Mouse (Mus musculus) hematopoietic stem cell, adult 5-6 weeks (primary cell): ENCODE measurements around the gene Hormad2. TPM values are rescaled to one million over a fixed set of nuclear protein-coding genes. Genes with fewer than 3 reads are reported as not detected.

ENCODE experiments used
- ATAC-seq, 2 experiments: fragments of 125-278 bp in 1 of 2; replicated peaks in 1 of 2; 2 replicates each; pipeline ENCODE4 v1.8.0; 2016 to 2017; ENCODE audit warnings: inconsistent platforms in 2 of 2, mild to moderate bottlenecking in 2 of 2, moderate number of reproducible peaks in 2 of 2, low read depth in 1 of 2, moderate TSS enrichment in 1 of 2; ENCODE audit not compliant: low FRiP score in 2 of 2, poor library complexity in 2 of 2, severe bottlenecking in 2 of 2, insufficient read depth in 1 of 2, low TSS enrichment in 1 of 2
- total RNA-seq: library from RNA; stranded (forward); fragments of 172-1452, 232-1000 nt; gene quantifications from 2 replicates; pipeline ENCODE4 v1.2.3, GENCODE M21; 2017

Hormad2 gene
- total RNA-seq, 1 experiment from 2014 or later, result 0.79 TPM

DNA sequence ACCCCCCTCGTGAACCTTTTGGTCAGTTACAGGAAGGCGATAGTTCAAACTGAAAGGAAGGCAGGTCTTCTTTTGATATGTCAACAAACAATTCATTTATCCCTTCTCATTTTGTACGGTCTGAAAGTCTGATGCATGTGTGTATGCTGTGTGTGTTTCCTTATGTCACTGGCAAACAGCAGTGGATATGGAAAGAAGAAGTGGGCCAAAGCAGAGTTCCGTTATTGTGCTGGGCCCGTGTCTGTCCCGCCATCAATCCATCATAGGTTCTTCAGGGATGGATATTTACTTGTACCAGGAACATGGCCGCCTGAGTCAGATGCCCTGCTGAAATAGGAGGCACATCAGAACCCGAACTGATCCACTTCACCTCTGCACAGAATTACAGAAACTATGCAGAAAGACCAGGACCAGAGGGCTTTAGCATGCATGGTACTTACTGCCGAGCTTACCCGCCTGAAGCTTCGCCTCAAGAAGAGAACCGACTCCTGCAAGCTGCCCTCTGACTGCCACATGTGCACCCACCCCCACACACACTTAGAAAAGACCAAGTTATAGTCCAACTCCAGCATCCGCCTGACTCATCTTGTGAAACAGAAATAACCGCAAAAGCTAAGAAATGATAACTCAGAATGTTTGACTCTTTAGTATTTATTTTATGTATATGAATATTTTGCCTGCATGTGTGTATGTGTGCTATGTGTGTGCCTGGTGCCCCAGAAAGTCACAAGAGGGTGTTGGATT lies 121.5 kb downstream of the Hormad2 start:
- ATAC-seq, result no peak

DNA sequence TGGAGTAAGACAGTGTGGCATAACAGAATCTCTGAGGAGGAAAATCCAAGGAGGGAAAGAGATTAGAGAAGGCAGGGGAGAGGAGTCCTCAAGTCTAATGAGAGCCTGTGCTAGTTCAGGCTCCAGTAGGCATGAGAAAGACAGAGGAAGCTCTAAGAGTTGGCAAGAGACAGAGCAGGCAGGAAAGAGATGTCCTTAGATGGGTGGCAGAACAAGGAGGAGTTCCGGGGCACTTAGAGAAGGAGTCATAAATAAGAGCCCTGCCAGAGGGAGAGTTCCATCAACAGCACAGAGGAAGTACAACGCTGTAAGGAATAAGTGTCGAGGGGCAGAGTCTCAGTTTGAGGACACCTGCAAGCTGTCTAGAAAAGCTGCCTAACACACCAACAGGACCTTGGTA lies 122.9 kb downstream of the Hormad2 start:
- ATAC-seq, result no peak

DNA sequence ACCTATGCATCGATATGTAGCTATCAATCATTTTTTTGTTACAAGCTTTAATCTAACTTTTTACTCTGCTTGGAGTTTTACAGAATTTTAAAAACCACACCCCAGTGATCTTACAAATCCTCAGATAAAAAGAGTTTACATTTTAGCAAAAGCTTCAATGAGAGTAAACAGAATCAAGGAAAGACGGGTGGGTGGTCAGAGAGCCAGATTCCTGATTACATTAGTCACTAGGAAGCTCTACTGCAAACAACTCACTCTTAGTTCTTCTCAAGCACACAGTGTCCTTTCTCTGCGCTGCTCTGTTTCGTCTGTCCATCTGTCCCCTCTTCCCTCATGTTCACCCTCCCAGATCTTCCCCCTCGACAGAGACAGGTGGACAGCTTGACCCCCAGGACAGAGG lies 123.6 kb downstream of the Hormad2 start:
- no peak for ATAC-seq

DNA sequence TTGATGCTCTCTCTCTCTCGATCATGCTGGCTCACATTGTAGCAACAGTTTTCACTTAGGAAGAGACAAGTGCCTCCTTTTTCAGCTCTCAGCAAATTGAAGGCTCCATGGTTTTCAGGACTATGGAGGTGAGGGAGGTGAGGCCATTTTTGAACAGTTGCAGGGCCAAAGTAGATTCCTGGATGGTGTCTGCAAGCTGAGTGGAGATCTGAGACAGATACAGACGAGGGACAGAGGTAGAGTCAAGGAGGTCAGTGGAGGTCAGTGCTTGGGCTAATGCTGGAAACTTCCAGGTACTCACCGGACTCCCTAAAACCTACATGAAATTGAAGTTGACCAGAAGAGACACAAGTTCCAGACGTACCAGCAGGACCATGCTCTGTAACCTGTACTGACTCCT lies 128.7 kb downstream of the Hormad2 start:
- ATAC-seq, result no peak; a peak in 1 of 4 replicates

DNA sequence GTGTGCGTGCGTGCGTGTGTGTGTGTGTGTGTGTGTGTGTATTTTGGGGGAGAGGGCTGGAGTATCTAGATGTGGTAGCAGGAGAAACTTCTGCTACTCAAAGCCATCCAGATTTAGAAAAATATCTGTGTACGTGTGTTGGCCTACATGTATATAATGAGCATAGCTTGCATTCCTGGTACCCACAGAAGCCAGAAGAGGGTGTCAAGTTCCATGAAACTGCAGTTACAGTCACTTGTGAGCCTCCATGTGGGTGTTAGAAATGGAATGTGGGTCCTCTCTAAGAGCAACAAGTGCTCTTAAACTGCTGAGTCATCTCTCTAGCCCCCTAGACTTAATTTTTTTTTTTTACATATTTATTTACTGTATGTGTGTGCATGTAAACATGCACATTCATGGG lies 130.6 kb downstream of the Hormad2 start:
- no peak for ATAC-seq

DNA sequence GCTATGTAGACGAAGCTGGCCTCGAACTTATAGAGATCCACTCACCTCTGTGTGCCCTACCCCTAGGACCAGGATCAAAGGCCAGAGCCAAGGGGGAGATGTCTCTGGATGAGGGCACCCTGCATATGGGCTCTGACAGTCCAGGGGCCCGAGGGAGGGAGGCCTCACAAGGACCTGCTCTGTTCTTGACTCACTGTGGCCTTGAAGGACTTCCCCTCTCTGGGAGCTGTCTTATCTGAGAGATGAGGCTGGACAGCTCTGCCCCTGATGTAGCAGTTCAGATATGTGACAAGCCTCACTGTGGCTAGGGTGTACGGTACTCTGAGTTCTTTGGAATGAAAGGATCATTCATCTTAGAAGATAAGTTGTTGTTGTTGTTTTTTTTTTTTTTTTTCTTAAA lies 131.3 kb downstream of the Hormad2 start:
- no peak for ATAC-seq

DNA sequence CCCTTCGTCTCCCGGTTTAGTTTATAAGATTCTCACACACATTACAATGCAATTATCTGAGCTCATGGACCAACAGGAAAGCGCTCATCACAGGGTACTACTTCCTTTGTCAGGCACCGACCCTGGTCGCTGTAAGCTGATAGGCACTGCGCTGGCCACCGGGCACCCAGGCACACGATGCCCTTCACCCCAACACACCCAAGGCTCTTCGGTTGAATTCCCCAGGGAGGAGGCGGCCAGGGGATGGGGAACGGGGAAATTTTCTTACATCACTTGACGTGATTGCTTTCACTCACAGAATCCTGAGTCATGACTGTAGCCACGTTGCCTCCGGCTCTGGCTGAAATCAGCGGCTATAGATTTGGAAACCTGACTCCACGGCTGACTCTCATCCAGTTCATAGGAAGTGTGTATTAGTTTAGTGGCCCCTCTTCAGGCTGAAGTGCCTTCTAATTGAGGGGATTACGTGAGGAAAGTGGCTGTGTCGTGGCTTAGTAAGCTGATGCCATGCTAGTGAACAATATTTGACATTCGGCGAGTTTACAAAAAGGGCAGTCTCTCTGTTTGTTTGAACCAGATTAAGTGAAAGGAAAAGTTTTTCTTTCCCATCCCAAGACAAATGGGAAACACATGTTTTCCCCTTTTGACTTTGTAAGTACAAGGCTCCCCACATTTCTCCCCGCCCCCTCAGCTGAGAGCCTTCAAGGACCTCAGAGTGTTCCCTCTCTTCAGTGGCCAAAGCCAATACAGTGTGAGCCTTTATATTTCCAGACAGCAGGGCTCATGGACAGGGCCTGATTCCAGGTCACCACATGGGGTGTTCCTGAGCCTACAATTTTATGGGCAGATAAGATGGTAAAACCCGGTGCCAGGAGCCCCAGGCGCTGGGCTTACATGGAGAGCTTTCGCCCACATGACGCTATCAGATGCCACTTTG lies 132.1 kb downstream of the Hormad2 start:
- ATAC-seq, result no peak

DNA sequence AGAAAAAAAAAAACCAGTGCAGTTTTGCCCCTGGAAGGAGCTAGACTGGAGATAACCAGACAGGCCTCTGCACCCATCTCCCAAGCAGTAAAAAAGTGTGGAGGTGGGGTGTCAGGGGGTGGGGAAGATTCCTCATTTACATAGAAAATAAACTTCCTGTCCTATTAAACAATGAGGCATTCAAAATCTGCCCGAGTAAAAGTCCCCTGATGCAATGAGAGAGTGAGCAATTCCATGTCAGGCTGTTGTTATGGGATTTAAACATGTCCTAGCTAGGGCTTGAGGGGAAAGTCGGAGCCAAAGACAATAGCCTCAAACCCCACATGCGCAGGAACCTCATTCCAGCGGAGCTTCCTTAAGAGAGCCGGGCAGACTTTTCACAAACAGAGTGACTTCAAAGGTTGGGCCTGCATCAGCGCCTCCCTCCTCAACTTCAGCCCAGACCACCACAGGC lies 132.8 kb downstream of the Hormad2 start:
- ATAC-seq, result no peak

DNA sequence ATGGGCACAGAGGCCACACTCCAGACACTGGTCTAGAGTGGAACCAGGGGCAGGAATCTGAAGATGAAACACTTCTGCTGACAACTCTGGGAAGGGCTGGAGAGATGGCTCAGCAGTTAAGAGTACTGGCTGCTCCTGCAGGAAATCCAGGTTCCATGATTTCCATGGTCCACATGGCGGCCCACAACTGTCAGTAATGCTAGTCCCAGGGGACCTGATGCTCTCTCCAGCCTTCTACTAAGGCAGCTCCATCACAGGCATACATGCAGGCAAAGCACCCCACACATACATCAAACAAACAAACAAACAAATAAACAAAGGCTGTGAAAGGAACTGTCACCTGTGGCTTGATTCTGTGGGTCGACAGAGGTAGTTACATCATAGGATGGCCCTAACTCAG lies 134.8 kb downstream of the Hormad2 start:
- ATAC-seq, result no peak

DNA sequence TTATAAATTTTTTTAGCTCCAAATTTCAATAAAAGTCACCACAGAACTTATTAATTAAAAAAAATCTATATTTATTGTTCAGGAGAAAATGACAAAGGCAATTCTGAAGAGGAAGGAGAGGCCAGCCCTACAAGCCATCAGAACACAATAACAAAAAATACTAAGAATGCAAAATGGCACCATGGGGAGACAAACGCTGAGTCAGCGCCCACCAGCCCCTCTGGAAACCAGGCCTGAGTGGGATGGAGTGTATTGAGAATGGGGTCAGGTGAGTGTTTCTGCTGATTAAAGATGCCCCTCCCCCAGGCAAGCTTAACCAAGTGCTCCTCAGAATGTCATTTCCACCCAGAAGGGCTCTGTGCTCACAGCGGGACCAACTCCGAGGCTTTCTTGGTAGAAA lies 135.8 kb downstream of the Hormad2 start:
- no peak for ATAC-seq

DNA sequence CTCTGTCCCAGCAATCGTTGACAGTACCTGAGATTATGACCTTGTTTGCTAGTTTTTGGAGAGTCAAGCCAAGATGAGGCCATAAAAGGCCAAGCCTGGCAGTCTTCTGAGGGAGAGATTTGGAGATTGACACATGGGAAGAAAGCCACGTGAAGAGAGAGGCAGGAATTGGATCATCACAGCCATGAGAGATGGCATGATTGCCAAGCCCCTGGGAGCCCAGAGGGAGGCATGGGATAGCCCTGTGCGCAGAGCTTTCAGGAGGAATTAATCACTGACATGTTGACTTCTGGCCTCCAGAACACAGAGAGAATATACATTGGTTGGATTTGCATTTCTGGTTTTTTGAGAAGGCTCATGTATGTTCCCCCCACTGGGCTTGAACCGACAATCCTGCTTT lies 136.7 kb downstream of the Hormad2 start:
- ATAC-seq, result no peak

DNA sequence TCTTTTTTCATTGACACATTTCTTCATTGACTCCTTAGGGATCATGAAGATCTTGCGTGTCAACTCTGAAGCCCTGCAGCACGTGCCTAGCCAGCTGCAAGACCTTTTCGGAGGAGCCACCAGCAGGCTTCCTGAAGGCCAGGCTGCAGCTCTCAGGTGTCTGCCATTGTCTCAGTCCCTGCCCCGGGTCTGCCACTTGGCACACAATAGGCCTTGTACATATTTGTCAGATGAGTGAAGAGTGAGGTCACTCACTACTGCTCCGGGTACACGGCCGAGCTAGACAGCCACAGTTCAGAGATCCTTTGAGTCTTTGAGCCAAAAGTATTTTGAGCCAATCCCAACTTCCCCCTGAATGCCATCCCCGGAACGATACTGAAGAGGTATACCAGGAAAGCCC lies 137.9 kb downstream of the Hormad2 start:
- no peak for ATAC-seq

DNA sequence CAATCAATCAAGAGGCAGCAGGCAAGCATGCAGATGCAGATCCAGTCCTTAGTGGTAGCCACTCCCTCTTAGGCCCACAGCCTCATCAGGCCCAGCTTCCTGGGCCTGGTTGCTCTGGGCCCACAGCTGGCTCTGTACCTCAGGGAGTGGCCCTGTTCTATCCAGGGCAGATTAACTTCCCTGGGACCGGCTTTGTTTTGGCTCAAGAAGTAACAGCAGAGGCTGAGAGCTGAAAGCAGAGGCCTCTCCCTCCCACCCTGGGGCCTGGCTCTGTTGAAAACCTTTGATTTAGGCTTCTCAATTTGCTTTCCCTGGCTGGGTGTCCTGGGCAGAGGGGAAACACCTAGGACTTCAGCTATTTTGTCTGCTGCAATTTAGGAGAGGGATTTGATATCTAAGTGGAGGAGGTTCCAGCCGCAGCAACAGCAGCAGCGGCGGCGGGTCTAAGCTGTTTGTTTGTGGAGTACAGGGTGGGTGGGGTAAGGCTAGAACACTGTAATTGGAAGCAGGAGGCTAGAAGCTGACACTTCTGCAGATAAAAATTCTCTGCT lies 138.5 kb downstream of the Hormad2 start:
- no peak for ATAC-seq

DNA sequence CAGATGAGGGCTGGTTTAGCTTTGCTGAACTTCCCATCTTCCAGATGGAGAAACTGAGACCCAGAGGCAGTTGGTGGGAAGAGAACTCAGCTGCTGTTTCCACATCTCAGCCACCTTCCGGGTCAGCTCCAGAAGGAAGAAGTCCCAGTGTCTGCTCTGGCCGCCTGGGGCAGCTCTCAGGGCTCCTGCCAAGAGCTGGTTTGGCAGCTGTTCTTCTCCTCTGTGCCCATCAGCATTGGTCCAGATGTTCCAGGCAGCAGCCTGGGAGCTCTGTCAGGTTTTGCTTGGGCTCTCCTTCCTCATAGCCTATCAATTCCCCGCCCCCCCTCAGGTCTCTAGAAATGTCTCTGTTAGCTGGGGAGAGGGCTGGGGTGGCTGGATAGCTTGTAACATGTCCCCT lies 140.2 kb downstream of the Hormad2 start:
- ATAC-seq, result no peak

DNA sequence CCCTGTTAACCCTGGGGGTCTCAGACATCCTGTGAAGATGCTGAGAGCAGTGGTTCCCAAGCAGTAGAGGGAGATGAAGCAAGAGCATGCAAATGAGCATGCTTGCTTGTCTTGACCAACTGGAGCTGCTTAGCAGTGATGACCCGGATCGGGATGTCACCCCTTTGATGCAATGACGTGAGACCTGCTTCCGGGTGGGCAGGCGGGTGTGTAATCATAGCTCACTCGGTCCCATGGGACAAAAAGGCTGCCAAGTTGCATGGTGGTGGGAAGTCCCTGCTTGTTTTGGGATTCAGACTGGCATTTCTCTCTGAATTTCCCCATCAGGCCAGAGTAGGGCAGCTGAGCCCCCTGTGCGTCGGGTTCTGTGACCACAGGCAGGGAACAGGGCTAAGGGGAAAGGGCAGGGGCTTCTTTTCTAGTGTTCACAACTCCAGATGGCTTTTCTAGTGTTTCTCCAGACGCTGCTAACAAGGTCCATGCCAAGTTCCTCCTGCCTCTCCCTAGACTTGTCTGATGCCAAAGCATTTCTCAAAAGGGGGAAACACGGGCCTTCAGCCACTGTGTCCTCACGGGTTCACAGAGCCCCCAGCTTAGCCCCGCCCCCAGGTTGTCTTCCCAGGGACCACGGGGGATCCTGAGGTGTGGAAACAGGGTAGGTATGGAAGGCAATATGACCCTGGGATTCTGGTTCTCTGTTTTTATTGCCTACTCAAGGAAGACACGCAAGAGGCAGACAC lies 141.0 kb downstream of the Hormad2 start:
- ATAC-seq, result no peak

DNA sequence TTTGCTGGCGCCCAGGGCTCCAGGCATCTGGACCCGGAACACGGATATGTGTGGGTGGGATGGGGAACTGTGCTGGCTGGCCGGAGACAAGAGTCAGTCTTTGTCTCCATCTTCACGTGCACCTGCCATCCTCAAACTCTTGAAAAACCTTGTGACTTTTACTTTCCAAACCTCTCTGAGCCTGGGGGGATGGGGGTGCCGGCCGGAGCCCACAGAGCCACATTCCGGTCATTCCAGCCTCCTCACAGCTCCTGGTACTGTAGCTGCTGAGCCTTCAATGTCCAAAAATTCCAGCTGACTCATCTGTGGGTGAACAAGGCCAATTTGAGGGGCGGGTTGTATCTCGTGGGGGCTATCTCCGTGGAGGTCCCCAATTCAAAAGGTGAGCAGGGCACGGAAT lies 141.7 kb downstream of the Hormad2 start:
- ATAC-seq, result no peak

DNA sequence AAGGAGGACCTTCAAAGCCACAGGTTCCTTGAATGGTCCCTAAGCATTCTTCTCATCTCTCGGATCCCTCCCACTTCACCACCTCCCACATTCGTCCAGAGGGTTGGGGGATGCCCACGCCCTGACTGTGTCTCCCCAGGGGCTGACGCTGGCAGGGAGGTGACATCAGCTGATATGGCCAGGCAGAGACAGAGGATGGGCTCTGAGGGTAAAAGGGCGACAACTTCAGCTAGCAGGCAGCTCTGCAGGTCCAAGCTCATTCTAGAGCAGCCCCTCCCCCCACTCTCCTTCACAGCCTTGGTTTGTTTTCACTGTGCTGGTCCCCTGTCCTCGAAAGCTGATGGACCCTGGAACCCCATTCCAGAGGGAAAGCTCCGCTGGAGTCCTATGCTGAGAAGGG lies 142.3 kb downstream of the Hormad2 start:
- ATAC-seq, result no peak

DNA sequence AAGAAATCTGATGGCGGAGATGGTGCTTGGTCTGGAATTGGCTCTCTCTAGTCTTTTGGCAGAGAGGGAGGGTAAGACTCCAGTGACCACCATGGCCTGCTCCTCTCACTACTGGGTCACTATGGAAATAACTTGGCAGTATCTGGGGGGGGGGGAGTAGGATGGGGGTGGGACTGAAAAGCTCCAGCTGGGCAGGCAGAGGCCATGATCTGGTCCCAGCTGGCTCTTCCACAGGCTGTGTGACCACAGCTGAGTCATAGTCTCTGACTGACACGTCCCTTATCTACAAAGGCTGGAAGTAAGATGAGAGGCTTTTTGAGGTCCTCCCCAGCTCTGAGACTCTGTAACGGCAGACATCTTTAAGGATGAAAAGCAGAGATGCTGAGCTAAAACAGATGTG lies 143.2 kb downstream of the Hormad2 start:
- ATAC-seq, result no peak
